Mouse (Mus musculus) thymus, adult 2 months (tissue): ENCODE results near the gene Pmvk.
"Not testable (repeated sequence)": the region's sequence is repeated elsewhere in the genome, so short reads cannot be mapped to it uniquely, and the experiment has no call there.

Source experiments
- CTCF ChIP-seq: fragments of 200-500 bp; IDR thresholded peaks from 2 replicates; pipeline ENCODE4 v1.5.1; 2012; ENCODE audit warnings: mild to moderate bottlenecking, control low read depth, low read length, moderate library complexity, borderline replicate concordance; ENCODE audit not compliant: control insufficient read depth, poor library complexity, insufficient read depth; ENCODE audit errors: extremely low read depth
- POLR2A ChIP-seq: fragments of 200-500 bp; IDR thresholded peaks from 2 replicates; pipeline ENCODE4 v1.6.1; 2012; ENCODE audit warnings: mild to moderate bottlenecking, low read length, control low read depth, moderate library complexity; ENCODE audit not compliant: control insufficient read depth, poor library complexity, insufficient read depth; ENCODE audit errors: extremely low read depth

DNA sequence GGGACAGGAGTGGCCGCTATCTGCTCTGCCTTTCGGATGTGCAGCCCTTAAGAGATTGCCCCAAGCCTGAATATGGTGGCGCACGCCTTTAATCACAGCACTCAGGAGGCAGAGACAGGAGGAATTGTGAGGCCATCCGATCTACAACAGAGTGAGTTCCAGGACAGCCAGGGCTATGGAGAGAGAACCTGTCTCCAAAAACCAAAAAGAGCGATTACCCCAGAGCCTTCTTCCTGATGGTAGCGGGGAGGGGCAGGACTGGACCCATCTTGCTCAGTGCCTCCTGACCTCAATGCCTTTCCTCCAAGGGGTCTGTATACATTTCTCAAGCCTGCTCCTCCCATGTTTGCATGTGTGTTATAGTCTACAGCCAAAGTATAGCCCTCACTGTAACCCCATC lies 25.3 kb upstream of the Pmvk start:
- not testable (repeated sequence) for TF ChIP-seq POLR2A, CTCF
